Mouse (Mus musculus): ENCODE measurements around the gene Olfr1290.

The Olfr1290 gene

DNA sequence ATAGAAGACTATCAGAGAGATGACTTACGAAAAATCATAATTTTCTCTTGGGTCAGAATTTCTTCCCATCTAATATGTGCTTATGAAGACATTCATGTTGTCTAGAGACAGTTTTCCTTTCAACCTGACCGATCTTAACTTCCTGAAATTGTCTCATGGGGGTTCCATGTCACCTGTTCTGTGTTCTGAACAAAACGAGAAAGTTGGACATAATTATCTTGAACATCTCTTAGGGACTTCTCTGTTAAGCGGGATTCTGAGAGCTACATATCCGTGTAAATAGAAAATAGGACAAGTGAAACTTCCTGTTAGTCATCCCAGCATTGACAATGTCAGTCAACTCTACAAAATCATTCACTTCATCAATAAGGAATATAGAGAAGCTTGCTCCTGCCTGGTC, at the start of gene Olfr1290:
TSS of gene Olfr1290 (minus strand) at position 101 of the 400 bp plus-strand sequence.
- no peak for DNase-seq (ENCODE audit: low read depth, low spot score)

DNA sequence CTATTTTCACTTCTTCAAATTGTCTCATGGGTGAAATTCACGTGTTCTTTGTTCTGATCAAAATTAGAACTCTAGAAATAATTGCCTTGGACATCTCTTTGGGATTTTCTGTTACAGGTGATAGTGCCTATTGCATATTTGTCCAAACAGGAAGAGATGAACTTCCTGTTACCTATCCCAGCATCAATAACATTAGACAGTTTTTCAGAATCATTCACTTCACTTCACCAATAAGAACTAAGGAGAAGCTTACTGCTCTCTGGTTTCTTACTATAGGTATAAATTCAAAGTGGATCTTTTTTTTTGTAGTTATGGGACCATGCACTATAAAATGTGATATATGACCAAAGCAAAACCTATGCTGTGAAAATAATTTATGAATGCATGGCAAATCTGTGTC, 46.6 kb upstream of the Olfr1290 start, which contains the start of gene Olfr1294:
TSS of gene Olfr1294 (minus strand) at position 101 of the 400 bp plus-strand sequence.
- no peak for DNase-seq (ENCODE audit: low read depth, low spot score)

DNA sequence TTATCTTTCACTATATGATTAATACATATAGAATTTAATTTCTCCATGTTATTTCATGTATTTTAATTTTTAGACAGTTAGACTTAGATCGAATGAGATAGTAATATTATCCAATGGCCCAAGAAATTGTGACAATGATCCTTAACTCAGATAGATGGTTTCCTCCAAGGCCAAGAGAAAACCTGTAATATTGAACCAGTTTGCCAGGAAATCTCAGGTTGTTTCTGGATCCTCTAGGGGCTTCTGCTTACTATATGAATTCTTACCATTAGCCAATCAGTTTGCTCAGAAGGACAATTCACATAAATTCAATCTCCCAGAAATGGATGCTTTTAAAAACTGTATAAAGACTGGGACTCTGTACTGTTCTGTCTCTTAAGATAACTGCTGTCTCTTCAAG, 31.3 kb upstream of the Olfr1290 start, which contains the start of gene Olfr1293-ps:
TSS of gene Olfr1293-ps (plus strand) at position 301 of the 400 bp plus-strand sequence.
- DNase-seq (ENCODE audit: low read depth, low spot score), result no peak

DNA sequence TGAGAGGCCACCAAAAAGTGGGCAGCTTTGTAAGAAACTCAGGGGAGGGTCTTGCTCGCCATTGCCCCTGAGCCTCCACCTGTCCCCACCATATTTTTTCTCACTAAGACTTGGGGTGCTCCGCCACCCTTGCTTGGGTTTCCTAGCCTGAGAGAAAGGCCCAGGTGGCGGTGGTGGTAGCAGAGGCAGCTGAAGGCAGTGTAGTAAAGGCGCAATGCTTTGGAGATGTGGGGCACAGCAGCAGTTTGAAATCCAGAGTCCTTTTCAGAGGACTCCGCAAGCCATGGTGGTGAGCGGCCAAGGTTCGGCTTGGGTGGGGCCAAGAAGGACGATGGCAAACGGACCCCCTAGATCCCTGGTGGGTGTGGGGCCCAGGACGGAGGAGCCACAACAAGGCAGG, 23.8 kb upstream of the Olfr1290 start:
- DNase-seq (ENCODE audit: low read depth, low spot score), result no peak

DNA sequence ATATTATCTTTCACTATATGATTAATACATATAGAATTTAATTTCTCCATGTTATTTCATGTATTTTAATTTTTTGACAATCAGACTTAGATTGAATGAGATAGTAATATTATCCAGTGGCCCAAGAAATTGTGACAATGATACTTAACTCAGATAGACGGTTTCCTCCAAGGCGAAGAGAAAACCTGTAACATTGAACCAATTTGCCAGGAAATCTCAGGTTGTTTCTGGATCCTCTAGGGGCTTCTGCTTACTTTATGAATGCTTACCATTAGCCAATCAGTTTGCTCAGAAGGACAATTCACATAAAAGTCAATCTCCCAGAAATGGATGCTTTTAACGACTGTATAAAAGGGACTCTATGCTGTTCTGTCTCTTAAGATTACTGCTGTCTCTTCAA, 3.3 kb upstream of the Olfr1290 start, which contains the start of gene Olfr1291-ps1:
TSS of gene Olfr1291-ps1 (plus strand) at position 301 of the 400 bp plus-strand sequence.
- DNase-seq (ENCODE audit: low read depth, low spot score), result no peak

DNA sequence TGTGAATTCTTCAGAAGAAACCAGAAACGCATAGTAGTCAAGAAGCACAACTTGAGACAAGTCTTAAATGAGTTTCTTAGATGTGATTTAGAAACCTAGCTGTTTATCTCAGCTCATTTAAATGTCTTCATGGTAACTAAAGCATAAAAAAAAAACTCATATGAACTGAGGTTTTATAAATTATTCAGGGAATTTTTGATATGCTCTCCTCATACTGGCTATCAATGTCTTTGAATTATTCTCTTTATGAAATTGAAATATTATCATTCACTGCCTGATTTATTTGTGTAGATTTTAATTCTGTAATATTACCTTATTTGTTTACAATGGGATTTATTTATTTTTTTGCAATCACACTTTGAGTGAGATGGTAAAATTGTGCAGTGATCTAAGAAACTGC, 13.1 kb downstream of the Olfr1290 start, which contains the start of gene Olfr1289:
TSS of gene Olfr1289 (plus strand) at position 301 of the 400 bp plus-strand sequence.
- no peak for DNase-seq (ENCODE audit: low read depth, low spot score)

DNA sequence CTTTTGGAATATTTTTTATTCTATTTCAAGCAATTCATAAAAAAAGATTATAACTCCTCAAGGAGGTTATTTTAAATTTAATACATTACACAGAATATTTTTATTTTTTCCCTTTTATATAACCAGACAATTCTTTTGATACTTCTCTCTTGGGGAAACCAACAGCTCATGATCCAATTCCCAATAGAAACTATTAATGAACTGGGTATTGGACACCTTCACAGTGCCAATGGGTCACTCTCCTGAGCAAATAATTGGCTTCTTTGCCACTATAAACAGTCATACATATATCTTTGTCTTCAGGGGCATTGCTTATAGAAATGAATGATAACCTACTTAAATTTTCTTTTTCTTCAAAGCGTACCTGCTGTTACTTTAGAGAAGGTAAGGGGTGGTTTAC, 19.8 kb downstream of the Olfr1290 start, which contains the start of gene Olfr1288:
TSS of gene Olfr1288 (plus strand) at position 301 of the 400 bp plus-strand sequence.
- no peak for DNase-seq (ENCODE audit: low read depth, low spot score)

DNA sequence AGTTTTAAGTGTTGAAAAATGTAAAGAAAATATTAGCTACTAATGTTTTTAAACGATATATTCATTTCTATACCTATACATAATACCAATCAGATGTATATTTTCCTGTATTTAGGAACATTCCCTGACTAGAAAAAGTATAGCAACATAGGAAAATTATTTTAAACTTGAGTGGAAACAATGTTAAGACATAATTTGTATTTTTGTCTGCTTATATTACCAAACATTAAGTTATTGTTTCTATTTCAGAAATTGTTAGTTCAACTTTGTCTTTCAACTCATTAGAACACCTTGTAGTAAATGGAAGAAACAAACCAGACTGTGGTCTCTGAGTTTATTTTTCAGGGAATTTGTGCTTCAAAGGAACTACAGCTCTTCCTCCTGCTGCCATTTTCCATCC, 44.8 kb downstream of the Olfr1290 start, which contains the start of gene Olfr1287:
TSS of gene Olfr1287 (plus strand) at position 301 of the 400 bp plus-strand sequence.
- no peak for DNase-seq (ENCODE audit: low read depth, low spot score)

Data from CD4-positive helper T cell, adult 2 months (primary cell).